Mouse (Mus musculus): Measurements from ENCODE around the gene Gm11639.

GRCm38 (mm10) chr11:104744995-104745568, 59.6 kb downstream of the Gm11639 start:
- no peak for TF ChIP-seq TCF12 (IDR thresholded peaks at IDR 0.05; ENCODE audit: low read depth, low read length)
- TF ChIP-seq MAFK (IDR thresholded peaks at IDR 0.05; ENCODE audit: insufficient replicate concordance, low read length), result no peak
- TF ChIP-seq MYC (IDR thresholded peaks at IDR 0.05; ENCODE audit: low read depth, low read length), result no peak
- no peak for TF ChIP-seq ZNF384 (IDR thresholded peaks at IDR 0.05; ENCODE audit: low read depth, low read length)
- TF ChIP-seq CTCF (conservative IDR thresholded peaks at IDR 0.05 in 1 of 2, IDR thresholded peaks at IDR 0.05 in 1 of 2; ENCODE audit: low read depth in 2 of 2, low read length in 2 of 2), result no peak
- TF ChIP-seq TBP (conservative IDR thresholded peaks at IDR 0.05; ENCODE audit: low read depth, low read length), result no peak
- no peak for TF ChIP-seq RCOR1 (conservative IDR thresholded peaks at IDR 0.05; ENCODE audit: low read depth, low read length)
- no peak for TF ChIP-seq MXI1 (IDR thresholded peaks at IDR 0.05; ENCODE audit: low read depth, low read length)
- TF ChIP-seq POLR2A (IDR thresholded peaks at IDR 0.05; ENCODE audit: low read depth, low read length), result no peak
- no peak for TF ChIP-seq SMC3 (IDR thresholded peaks at IDR 0.05; ENCODE audit: low read depth, low read length)

Measured in CH12.LX (cell line).